Mouse (Mus musculus) small intestine, adult 10 weeks (tissue): ENCODE results near the gene Ankrd63. TPM values are rescaled to one million over a fixed set of nuclear protein-coding genes. Genes with fewer than 3 reads are reported as not detected.

Experiments used
- polyA plus RNA-seq: library from polyadenylated mRNA; stranded (reverse); fragments of 350-450 nt; fragmentation: Illumina TruSeq; extraction: RNeasy Lipid Tissue Mini Kit (QIAGEN cat#74804); gene quantifications from one replicate; pipeline ENCODE4 v1.2.3, GENCODE M21; 2014; ENCODE audit warnings: low replicate concordance

Gene Ankrd63
- polyA plus RNA-seq = 0.37 TPM

DNA sequence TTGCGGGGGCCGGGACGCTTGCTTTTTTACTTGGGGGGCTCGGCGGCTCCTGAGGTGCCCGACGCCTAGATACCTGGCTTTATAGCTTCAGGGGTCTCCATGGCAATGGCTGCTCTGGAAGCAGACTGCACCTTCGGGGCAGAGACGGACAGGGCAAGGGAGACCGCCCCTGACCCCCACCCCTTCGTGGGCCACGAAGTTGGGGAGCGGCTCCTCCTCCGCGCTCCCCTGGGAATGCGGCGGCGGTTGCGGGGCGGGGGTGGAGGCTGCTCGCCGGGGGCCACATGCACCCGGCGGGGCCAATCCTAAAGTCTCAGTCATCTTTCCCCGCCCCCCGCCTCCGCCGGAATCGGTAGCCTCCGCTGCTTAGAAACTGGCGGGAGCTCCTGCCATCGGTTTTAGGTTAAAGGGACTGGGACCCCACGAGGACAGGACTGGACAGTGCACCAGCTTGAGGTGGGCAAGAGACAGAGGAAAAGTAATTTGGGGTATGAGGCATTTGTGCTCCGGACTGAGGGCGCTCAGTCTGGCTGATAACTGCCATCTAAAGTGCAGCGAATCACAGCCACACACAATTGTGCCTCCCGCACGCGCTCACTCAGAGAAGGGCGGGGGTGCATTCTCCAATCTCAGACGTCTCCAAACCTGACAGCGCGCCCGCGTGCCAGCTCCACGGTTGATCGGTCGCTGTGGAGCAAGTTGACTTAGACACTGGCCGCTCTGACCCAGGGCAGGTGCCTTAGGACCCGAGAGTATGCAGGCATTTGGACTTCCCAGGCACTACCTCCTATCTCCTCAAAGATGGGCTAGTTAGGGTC is at the start of gene Ankrd63:
Ankrd63 (minus strand) TSS at position 51 of the 818 bp plus-strand sequence.

DNA sequence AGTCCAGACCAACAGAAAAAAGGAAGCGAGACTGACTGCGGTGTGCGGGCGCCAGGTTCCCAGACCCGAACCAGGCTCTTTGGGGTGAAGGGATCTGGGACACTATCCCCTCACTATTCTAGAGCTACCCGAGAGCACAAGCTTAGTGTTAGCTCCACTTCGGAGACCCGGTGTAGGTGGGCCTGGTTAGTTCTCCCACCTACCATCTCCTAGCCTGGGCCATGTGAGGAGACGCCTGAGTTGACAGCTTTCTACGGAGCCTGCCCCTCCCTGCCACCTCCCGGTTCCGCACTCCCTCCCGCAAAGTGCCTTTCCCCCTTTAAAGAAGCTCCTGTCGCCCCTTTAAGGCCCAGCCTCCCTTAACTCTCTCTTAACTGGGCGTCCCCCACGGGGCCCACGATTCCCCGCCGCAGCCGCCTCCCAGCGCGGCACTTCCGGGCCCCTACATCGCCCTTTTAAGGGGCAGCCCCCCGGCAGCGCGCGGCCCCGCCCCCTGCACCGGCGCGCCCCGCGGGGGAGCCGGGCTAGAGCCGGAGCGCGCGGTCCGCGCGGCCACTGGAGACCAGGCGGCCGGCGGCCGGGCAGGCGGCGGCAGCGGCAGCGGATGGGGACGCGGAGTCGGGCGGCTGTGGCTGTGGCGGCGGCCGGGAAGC is 41.6 kb upstream of the Ankrd63 start, which contains the start of gene Inafm2:
Inafm2 (plus strand) TSS at position 527 of the 653 bp plus-strand sequence.

GRCm38 (mm10) chr2:118728337-118728736 is 24.6 kb upstream of the Ankrd63 start, which contains the start of gene Plcb2:
Gene Plcb2, minus strand, starts transcription at chr2:118728438.

DNA sequence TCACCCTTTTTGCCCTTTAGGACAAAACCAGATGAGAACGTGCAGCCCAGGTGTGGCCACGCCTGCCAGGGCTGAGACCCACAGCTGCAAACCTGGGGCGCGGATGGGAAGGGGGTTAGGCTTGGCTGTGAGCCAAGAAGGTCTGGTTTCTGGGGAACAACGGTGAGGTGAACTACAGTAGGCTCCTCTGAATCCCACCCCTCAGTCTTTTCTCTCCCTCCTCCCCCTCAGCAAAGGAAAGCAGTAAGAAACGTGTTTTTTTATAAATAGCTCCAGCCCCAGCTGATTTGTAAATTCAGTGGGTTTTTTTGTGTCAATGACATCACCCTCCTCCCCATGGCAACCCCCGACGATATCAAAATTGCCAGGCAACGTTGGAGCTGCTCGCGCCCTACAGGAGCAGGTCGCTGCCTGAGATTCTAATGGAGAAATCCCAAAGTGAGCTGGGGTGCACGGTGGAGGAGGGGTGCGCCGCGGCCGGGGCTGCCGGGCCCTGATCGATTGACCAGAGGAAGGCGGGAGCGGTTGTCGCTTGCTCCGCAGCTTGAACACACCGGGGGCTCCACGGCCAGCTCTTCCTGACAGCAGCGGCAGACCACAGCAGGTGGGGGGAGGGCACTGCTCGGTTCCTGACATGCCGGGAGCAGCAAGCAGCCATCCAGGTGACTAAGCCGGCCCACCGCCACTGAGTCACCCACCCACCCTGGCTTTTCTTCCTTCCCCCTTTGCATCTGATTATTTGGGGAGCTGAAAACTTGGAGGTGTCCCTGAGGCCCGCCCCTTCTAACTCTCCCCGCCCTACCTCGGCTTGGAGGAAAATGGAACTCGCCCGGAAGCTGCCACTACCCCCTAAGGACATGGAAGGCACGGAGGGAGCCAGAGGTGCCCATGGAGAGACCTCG is 40.6 kb downstream of the Ankrd63 start, which contains the start of gene Pak6:
Pak6 (plus strand) TSS at position 402 of the 902 bp plus-strand sequence.

Other genes starting within 250 kb of the Ankrd63 start
- gene Srp14, start 224.3 kb downstream of the Ankrd63 start, polyA plus RNA-seq = 50.6 TPM
- gene Bmf, start 154.3 kb downstream of the Ankrd63 start, polyA plus RNA-seq = 2.9 TPM
- 11.1 TPM for gene Bub1b, start 105.8 kb downstream of the Ankrd63 start, polyA plus RNA-seq
- 0.22 TPM for gene Pak6, start 40.7 kb downstream of the Ankrd63 start, polyA plus RNA-seq
- gene Plcb2, start 24.5 kb upstream of the Ankrd63 start, polyA plus RNA-seq = 1.2 TPM
- 11.9 TPM for gene Inafm2, start 41.8 kb upstream of the Ankrd63 start, polyA plus RNA-seq
- gene Ccdc9b, start 58.7 kb upstream of the Ankrd63 start, polyA plus RNA-seq = 0.89 TPM
- gene Phgr1, start 68.8 kb upstream of the Ankrd63 start, polyA plus RNA-seq = 16.7 TPM
- 0.67 TPM for gene Disp2, start 75.8 kb upstream of the Ankrd63 start, polyA plus RNA-seq
- 6.4 TPM for gene Knstrn, start 110.0 kb upstream of the Ankrd63 start, polyA plus RNA-seq
- 8.3 TPM for gene Ivd, start 158.0 kb upstream of the Ankrd63 start, polyA plus RNA-seq
- 2.5 TPM for gene Bahd1, start 196.4 kb upstream of the Ankrd63 start, polyA plus RNA-seq
- 0.59 TPM for gene Chst14, start 222.5 kb upstream of the Ankrd63 start, polyA plus RNA-seq